Mouse (Mus musculus) heart, postnatal 0 days (tissue): Measurements from ENCODE around the gene Dmc1.

Experiments used
- CTCF ChIP-seq: IDR thresholded peaks from 2 replicates; pipeline ENCODE4 v1.5.1; 2016; ENCODE audit warnings: antibody characterized with exemption, control low read depth, low read depth
- EP300 ChIP-seq: IDR thresholded peaks from 2 replicates; pipeline ENCODE4 v1.6.1; 2016; ENCODE audit warnings: antibody characterized with exemption, low read depth

DNA sequence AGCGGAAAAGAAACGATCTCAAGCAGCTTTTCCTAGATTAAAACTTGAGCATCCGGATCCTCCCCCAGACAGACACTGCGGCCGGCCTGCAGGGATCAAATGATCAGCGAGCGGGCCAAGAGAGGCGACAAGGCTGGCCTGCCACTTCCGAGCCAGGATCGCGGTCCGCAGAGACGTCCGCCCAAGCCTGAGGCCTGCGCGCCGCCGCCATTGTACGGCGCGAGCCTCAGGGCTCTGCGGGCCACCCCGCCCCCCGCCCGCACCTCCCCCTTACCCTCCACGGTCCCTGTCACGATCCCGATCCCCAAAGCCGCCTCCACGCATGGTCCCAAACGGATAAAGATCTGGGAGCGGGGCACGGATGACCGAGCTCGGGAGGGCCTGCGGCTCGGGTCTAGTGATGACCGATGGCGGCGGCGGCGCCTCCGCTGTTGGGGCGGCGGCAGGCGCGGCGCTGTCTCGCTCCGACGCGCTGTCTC lies 58.9 kb downstream of the Dmc1 start:
- no peak for TF ChIP-seq EP300
- no peak for TF ChIP-seq CTCF
